Mouse (Mus musculus): ENCODE data around the gene Zranb2.

DNA sequence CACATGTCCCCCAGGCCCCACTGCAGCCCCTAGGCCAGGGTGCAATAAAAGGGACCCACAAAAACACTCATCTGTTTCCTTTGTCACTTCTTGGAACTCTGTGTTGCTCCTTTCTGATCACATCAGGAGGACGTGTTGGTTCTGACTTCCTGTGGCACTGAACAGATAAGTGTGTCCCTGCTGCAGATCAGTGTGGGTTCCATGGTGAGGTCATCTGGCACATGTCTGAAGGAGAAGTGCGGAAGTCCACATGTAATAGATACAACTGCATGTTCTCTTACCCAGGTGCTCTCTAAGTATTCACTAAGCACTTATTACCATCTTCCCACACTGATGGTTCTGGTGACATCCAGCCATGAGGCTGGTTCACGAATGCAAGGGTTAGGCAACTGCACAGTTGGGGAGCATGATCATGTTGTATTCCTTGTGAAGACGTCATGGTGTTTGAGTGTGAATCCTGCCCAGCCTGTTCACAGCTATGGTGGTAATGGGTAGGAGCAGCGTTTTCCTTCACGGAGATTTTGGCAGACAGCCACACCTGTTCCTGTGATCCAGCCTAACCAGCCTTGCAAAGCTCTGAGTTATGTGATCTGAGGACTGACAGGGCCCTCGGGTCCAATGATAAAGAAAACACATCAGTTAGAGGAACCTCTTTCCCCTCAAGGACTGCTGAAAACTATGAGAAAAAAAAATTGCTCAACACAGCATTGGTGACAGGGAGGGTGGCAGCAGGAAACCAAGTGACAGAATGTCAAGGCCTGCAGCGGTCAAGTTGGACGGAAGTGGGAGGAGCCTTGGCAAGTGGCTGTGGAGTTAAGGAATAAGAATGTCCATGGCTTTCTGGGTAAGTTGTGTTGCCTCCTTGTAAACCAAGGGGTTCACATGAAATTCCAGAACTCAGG, 41.7 kb downstream of the Zranb2 start:
- TF ChIP-seq CTCF (conservative IDR thresholded peaks at IDR 0.05; ENCODE audit: low read length): no peak
- TF ChIP-seq NANOG (IDR thresholded peaks at IDR 0.05; ENCODE audit: borderline replicate concordance, low read length): no peak
- no peak for TF ChIP-seq POU5F1 (IDR thresholded peaks at IDR 0.05; ENCODE audit: borderline replicate concordance, low read length)

Measured in E14TG2a.4 (cell line).